Mouse (Mus musculus) erythroblast, adult 5-6 weeks (primary cell): ENCODE results near the gene 9130409I23Rik. TPM values are rescaled to one million over a fixed set of nuclear protein-coding genes. Genes with fewer than 3 reads are reported as not detected.

Source experiments
- ATAC-seq: replicated peaks from 2 replicates; pipeline ENCODE4 v1.8.0; 2016; ENCODE audit warnings: moderate number of reproducible peaks, mild to moderate bottlenecking, moderate TSS enrichment, inconsistent platforms; ENCODE audit not compliant: poor library complexity, low FRiP score, severe bottlenecking
- total RNA-seq, 2 experiments: library from RNA; stranded (forward) in 1 of 2; stranded (reverse) in 1 of 2; fragments of 150-400 nt in 1 of 2; fragments of 200-764, 138-1000 nt in 1 of 2; gene quantifications; 2 replicates each; pipeline versions ENCODE4 v1.2.3 to v1.2.4; 2015 to 2017; ENCODE audit warnings: low replicate concordance in 2 of 2

9130409I23Rik gene
- total RNA-seq (2015; ENCODE audit: low replicate concordance) (not detected in 2 replicates), total RNA-seq (2017; ENCODE audit: low replicate concordance) (not detected in 2 replicates)

DNA sequence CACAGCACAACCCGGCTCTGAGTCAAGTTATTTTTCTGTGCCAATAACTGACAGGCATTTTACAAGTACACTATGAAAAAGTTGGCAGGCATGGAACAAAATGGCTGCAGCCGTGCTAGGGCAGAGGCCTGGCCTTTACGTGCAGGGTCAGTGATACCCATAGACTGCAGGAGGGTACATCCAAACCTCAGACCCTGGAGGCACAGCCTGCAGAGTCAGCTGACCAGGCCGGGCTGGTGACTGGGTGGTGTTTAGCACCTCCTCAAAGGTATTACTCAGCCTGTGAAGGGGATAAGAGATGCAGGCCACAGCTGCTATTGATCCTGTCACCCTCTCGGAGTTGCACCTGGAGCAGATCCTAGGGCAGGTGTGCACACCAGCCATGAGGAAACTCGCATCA is at the start of gene 9130409I23Rik:
Gene 9130409I23Rik (plus strand): TSS at position 301 of the 400 bp plus-strand sequence.
- no peak for ATAC-seq

DNA sequence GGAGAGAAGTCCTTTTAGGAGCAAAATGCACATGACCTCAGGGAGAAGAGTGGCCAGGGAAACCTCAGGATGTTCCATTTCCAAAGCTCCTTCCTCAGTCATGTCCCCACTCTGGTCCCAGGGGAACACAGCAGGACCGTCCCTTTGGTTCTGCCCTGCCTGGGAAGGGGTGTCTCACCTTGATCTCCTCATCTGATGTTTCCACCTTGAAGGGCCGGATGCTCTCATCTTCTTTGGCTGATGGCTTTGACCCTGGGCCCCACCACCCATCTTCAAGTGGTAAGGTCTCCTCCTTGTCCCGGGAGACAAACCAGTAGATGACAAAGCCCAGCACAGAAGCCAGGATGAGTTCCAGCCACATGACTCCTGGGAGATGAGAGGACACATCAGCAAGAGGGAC is 49.4 kb upstream of the 9130409I23Rik start:
- no peak for ATAC-seq

GRCm38 (mm10) chr1:181003790-181004189 is 47.2 kb upstream of the 9130409I23Rik start:
- no peak for ATAC-seq

DNA sequence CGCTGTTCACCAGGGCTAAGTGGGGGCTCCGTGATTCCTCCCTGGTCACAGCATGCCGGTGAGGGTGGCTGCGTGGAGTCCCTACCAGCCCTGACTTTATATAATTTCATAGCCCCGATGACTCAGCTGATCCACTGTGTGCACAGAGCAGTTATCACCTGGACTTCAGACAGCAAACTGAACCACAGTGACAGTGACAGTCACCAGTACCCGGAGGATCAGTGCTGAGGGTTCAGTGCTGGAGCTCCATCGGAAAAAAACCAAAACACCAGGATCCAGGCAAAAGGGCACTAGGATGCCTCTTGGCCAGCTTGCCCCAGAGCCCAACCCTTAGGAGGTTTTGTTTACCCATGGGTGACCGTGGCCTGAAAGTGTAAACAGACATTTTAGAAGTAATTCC is 45.7 kb upstream of the 9130409I23Rik start:
- no peak for ATAC-seq

GRCm38 (mm10) chr1:181007831-181008230 is 43.2 kb upstream of the 9130409I23Rik start:
- ATAC-seq, result no peak

GRCm38 (mm10) chr1:181008266-181008665 is 42.8 kb upstream of the 9130409I23Rik start:
- no peak for ATAC-seq

DNA sequence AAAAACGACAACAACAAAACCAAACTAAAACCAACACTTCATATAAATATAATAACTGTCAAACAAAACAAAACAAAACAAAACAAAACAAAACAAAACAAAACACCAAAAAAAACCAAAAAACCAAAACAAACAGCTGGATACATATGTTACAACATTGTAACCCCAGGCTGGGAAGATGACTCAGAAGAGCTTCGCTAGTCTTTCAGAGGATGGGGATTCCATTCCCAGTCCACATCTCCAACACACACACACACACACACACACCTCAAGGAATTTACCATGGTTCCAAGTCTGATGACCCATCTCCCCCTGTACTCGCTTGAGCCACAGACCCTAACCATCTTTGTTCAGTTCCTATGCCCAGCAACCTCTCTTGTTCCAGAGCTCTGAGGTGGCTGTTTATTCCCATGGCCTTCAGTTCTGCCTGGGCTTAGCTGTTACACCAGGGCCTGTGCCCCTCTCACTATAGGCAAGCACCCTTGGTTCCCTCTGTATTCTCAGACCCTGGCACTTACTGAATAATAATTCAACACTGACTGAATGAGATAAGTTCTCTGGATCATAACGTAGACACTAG is 41.9 kb upstream of the 9130409I23Rik start:
- no peak for ATAC-seq

DNA sequence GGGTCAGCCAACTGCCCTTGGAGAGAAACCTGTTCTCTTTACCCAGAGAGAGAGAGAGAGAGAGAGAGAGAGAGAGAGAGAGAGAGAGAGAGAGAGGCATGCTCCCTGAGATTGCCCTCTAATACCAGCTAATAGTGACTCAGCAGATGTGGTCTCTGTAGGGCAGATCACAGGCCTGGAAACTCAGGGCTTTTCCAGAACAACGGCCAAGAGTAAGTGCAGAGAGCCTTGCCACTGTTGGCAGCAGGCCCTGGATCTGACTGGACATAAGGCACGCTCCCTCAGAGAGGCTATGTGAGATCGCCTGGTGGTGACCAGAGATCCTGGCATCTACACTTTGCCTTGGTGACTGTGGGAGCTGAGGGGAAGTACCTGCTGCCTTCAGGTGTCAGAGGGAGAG is 41.3 kb upstream of the 9130409I23Rik start:
- ATAC-seq, result 0 out of 2 replicates have a peak, but pooled peaks have one; percentile 25

- ATAC-seq, result 0 out of 2 replicates have a peak, but pooled peaks have one; percentile 10
These were observed 40.7 kb upstream of the 9130409I23Rik start for GRCm38 (mm10) chr1:181010171-181010932.

DNA sequence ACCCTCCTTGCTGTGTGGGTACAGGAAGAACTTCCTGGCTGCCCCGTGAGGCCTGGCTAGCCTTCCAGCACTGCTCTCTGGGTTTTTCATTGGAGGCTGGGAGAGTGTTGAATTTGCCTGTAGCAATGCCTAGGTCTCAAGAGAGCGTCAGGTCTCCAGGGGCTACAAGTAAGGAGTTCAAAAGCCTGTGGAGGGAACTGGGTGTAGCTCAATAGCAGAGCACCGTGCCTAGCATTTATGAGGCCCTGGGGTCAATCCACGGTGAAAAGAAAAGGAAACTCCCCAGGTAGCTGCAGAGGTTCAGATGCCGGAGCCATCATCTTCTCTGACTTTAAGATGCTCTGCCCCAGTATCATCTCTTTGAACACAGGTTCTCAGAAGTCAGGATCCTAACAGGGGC is 39.4 kb upstream of the 9130409I23Rik start:
- no peak for ATAC-seq

GRCm38 (mm10) chr1:181012416-181012815 is 38.6 kb upstream of the 9130409I23Rik start:
- no peak for ATAC-seq

GRCm38 (mm10) chr1:181013446-181013845 is 37.6 kb upstream of the 9130409I23Rik start:
- no peak for ATAC-seq

- no peak for ATAC-seq
These were observed 36.1 kb upstream of the 9130409I23Rik start for GRCm38 (mm10) chr1:181014731-181015500.

DNA sequence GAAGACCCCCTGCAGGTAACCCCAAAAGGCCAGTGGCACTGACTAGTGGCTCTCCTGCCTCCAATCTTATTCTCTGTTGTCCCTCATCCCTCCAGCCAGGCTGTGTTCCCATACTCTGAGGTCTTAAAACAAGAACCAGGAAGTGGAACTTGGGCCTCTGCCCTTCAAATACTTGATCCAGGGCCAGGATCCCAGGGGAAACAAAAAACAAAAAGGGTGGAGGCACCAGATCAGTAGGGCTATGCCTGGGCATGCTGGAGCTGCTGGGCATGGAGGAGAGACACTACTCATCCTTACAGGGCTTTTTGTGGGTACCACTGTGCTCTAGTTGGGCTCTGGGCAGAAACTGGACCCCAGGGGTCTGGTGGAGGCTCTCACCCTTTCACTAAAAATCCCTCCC is 35.5 kb upstream of the 9130409I23Rik start:
- no peak for ATAC-seq

- ATAC-seq, result no peak
These were observed 35.0 kb upstream of the 9130409I23Rik start for GRCm38 (mm10) chr1:181016045-181016444.

- no peak for ATAC-seq
These were observed 34.4 kb upstream of the 9130409I23Rik start for GRCm38 (mm10) chr1:181016532-181017131.

DNA sequence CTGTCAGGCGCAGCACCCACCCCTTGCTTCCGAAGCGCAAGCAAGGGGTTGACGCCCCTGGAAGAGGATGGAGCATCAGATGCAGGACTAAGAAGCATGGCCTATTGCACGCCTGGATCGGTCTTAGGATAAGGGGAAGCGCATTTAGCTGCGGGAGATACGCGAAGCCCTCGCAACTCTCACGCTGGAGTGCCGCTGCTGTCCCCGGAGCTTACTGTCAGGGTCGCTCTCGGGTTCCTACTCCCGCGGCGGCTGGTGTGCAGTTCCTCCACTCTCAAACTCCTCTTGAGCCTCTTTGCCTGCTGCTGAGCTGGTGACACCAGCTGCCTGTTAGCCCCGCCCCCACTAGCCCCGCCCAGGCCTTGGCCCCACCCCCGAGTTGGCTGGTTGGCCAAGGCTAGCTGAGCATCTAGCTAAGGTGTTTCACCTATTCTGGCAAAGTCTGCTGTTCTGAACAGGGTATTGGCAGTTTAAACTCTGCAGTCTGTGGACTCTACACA is 33.8 kb upstream of the 9130409I23Rik start:
- ATAC-seq, result peak; percentile 71

- no peak for ATAC-seq
These were observed 33.1 kb upstream of the 9130409I23Rik start for GRCm38 (mm10) chr1:181017890-181018420.

DNA sequence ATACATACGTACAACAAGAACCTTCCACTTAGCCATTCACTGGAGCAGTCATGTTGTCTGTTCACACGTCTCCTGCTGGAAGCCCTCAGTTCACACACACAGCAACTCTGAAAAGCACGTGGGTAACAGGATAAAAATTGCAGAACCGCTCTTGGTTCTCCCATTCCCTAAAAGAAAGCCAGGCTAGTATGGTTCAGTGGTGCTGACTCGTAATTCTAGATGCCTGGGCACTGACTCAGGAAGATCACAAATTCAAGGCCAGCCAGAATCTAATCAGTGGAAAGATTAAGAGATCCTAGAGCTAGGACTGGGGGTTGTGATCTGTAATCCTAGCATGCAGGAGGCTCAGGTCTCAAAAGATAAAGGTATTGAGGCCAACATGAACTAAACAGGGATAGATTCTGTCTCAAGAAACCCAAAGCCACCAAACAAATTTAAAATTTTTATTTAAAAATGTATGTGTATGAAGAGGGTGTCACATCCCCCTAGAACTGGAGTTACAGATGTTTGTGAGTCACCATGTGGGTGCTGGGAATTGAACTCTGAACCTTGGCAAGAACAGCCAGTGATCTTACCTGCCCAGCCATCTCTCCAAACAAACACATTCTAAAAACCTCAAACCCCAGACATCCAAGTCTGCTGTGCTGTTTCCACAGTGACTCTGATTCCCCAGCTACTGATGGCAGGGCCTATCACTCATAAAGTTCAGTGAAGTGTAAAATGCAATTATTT is 30.1 kb upstream of the 9130409I23Rik start, which contains the start of gene Ephx1:
Gene Ephx1 (minus strand): TSS at position 149 of the 732 bp plus-strand sequence.
- no peak for ATAC-seq
